Mouse (Mus musculus) cerebellum, adult 18-20 months (tissue): ENCODE measurements at regions not wholly inside any gene's neighbourhood (a gene's known extent, or its start where the extent isn't known, plus 50 kb on each side); places are given as distances from the start of the nearest gene placed in this dataset.

Source experiments
- DNase-seq, 2 experiments: peaks; one replicate each; pipeline ENCODE4 v3.0.0; 2021

GRCm38 (mm10) chr10:51792030-51792429 lies 114.5 kb downstream of the Rfx6 start:
- DNase-seq = no peak

- DNase-seq = peak in 1 of 2 experiments; percentile 6
Observed at GRCm38 (mm10) chr10:51793876-51794275, 116.3 kb downstream of the Rfx6 start.

DNA sequence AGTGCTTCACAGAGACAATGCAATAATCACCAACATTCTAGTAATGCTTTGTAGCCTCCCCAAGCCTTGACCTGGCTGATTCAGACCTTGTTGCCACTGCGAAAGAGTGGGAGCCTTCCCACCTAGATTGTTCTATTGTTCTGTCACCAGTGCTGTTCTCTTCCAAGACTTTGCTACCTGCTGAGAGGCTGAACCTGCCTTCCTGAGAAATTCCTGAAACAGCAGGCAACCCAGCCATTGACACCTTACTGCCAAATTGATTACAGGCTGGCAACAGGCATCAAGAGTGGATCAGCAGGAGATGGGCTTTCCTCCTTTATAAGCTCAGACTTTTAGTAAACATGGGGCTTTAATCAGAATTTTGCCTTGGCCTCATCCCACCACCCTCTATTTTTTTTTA lies 139.1 kb downstream of the Rfx6 start:
- no peak for DNase-seq

DNA sequence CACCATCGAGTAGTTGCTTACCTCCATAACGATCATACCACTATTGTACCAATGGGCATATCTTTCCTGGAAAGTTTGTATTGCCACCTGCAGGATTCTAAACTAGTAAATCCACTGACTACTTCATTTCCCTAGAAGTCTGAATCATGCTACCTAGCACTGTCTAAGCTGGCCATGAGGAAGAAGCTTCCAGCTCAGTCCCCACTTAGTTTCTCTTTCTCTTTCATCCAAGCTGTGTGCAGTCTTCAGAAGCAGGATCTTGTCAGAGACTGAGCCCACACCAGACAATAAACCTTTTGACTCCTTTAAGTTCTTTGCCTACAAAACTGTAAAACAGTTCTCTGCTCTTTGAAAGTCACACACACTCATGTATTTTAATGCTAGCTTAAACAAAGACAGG lies 146.3 kb downstream of the Rfx6 start:
- no peak for DNase-seq

GRCm38 (mm10) chr10:51826431-51826964 lies 148.9 kb downstream of the Rfx6 start:
- no peak for DNase-seq

GRCm38 (mm10) chr10:51832459-51832858 lies 154.9 kb downstream of the Rfx6 start:
- no peak for DNase-seq

DNA sequence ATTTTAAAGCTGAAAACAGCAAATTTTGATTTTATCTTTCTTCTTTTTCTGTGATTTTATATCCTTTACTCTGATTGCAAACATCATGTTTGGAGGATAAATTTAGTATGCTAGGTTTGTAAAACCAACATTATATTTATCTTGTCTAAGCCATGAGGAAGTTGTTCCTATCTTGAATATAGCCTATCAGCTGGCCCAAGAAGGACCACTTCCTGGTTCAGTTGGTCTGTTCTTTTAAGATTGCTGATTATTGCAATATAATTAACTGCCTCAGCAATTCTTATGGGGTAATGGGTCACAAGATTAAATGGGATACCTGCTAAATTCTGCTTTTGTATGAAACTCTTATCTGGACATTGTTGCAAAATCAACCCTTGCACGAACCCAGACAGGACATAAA lies 165.5 kb downstream of the Rfx6 start:
- no peak for DNase-seq

DNA sequence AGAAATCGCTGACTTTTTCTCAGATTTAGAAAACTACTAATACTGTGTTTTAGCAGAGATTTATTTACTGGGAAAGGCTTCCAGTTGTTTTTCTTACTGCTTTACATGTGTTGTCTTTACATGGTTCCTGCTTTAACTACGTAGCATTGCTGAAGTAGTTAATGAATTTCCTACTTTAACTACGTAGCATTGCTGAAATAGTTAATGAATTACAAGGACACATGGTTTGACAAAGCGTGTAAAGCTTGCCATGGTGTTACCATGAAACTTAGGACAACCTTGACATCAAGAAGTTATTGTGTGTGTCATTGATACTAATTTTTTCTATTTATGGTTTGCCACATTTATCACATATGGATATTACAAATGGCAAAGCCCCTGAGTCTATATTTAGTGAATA lies 168.7 kb downstream of the Rfx6 start:
- no peak for DNase-seq

GRCm38 (mm10) chr10:51869409-51869808 lies 152.9 kb upstream of the Vgll2 start:
- no peak for DNase-seq

GRCm38 (mm10) chr10:51911066-51911691 lies 111.1 kb upstream of the Vgll2 start:
- DNase-seq = no peak

DNA sequence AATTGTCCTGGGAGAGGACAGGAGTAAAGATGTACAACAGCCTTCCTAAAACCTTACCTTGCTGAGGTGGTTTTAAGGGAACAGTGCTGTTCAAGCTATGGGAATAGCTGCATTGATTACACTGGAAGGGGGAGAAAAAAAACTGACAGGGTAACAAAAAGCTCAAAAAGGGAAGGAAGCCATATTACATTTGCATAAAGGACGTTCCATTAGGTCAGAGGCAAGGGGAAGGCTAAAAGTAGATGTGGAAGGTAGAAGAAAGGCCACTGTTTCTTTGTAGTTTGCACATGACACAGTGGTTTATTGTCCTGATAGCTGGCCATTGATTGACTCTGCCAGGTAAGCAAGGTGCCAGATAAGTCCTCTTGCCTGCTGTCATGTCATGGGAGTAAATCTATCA lies 110.2 kb upstream of the Vgll2 start:
- no peak for DNase-seq

- DNase-seq = no peak
Observed at GRCm38 (mm10) chr10:51926644-51927043, 95.7 kb upstream of the Vgll2 start.

DNA sequence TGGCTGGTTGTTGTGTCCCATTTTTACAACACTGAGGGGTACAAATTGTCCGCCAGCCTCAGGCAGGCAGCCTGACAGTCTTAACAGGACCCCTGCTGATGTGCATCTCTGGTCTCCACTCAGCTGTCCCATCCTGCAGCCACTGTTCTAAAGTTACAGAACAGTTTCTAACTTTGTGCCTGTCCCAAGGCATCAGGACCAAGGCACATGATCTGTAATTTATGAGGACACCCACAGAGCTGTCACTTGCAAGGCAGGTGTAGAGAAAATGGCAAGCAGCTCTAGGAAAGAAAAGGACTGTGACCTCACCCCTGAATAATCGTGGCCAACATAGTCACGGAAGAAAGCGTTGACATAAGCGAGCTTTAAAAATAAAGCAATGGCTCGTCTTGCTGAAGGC lies 93.0 kb upstream of the Vgll2 start:
- no peak for DNase-seq

- no peak for DNase-seq
Observed at GRCm38 (mm10) chr10:51930266-51930665, 92.0 kb upstream of the Vgll2 start.

DNA sequence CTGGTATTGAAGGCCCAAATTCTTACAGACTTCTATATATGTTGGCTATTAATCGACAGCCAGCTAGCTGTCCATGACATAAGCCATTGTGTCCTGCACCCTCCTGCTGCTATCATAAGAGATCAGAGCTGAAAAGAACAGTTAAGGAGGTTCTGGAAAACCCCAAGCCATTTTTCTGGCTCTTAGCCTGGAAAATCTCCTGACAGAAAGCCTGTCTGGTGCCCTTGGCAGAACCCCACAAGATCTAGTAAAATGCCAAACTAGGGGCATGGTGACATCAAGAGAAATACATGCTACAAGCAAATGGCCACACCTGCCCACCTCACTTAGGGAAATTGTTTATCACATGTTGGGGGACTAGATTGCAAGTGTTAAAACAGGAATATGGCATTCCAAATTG lies 91.6 kb upstream of the Vgll2 start:
- DNase-seq = no peak

DNA sequence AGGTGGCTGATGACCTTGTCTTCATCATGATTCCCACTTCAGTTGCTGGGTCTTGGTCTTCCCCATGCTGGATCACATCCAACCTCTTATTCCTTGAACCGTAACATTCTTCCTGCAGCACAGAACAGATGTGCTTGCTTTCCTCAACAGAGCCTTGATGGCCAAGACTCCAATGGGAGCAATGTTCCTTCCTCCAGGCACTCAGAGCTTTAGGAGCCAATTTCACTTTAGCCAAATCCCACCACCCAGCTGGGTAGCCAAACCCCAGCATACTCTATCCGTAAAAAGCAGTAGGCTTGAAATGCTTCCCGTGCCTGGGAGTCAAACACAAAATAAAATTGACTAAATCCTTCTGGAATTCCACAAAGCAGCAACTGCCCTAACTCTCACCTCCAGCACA lies 86.8 kb upstream of the Vgll2 start:
- DNase-seq = no peak

GRCm38 (mm10) chr10:51941192-51941591 lies 81.1 kb upstream of the Vgll2 start:
- DNase-seq = no peak

- no peak for DNase-seq
Observed at GRCm38 (mm10) chr10:51945701-51946100, 76.6 kb upstream of the Vgll2 start.

DNA sequence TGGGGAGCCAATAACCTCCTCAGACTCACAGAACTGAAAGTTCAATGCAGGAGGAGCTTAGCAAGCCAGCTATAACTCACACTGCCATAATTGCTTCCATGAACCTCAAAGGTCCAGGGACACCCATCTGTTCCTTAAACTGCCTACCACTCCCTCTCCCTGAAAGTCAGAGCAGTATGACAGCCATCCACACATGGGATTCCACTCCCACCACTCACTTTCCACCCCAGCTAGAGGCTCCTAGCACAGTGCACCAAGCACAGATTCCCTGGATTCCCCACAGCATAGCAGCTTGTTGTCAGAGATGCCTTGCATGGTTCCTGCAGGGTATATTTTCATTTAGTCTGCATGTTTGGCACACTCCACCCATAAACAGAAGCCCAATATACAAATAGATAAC lies 76.1 kb upstream of the Vgll2 start:
- no peak for DNase-seq

- DNase-seq = no peak
Observed at GRCm38 (mm10) chr10:51946881-51947280, 75.4 kb upstream of the Vgll2 start.

DNA sequence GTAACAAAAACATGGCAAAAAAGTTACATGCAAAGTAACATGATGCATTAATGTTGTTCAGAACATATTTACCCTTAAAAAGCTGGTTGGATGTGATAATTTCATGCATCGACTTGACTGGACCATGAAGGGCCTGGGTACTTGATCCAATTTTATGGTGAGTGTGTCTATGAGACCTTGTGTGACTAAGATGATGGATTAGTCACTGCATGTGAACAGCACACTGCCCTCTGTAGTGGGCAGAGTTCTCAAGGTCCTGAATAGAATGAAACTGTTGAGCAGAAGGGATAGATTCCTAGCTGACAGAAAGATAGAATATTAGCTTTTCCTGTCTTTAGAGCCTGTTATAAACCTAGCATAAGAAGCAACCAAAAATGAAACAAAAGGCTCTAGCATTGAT lies 72.3 kb upstream of the Vgll2 start:
- DNase-seq = no peak

GRCm38 (mm10) chr10:51952021-51952420 lies 70.3 kb upstream of the Vgll2 start:
- DNase-seq = no peak

- DNase-seq = no peak
Observed at GRCm38 (mm10) chr10:51956493-51956892, 65.8 kb upstream of the Vgll2 start.

DNA sequence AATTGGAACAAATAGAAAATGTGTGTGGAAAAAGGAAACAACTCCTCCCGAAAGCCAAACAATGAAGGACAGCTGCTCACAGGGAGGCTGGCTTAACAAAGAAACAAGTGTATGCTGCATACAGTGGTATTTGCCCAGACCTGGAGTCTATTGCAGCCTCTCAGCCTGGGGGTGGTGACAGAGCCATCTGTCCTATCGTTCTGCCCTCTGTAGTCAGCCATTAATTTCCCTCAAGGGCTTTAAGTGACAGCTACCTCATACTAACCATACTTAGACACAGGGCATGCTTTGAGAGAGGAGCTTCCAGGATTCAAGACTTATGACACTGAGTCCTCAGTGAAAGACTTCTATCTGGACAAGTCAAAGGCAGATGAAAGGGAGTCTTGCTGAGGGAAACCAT lies 60.8 kb upstream of the Vgll2 start:
- no peak for DNase-seq

- DNase-seq = no peak
Observed at GRCm38 (mm10) chr10:51963671-51964070, 58.6 kb upstream of the Vgll2 start.
